Mouse (Mus musculus): Measurements from ENCODE around the gene Pf4.

GRCm38 (mm10) chr5:90771880-90772653, at the start of gene Pf4:
- TF ChIP-seq CTCF (conservative IDR thresholded peaks at IDR 0.05; ENCODE audit: insufficient read depth, insufficient read length, low read depth, low read length) = no peak
- no peak for TF ChIP-seq POLR2A (IDR thresholded peaks at IDR 0.05; ENCODE audit: low read depth, low read length)

All from kidney, adult 2 months (tissue).